Mouse (Mus musculus) heart, adult 2 months (tissue): ENCODE measurements around the gene Fnip1.

ENCODE experiments used
- CTCF ChIP-seq: fragments of 200-600 bp; IDR thresholded peaks from 2 replicates; pipeline ENCODE4 v1.8.1; 2022; ENCODE audit warnings: antibody characterized with exemption, mild to moderate bottlenecking, moderate library complexity
- EP300 ChIP-seq: fragments of 200-500 bp; IDR thresholded peaks from 2 replicates; pipeline ENCODE4 v1.6.1; 2011; ENCODE audit warnings: low read depth, low read length, control low read depth; ENCODE audit not compliant: insufficient read depth

GRCm38 (mm10) chr11:54492559-54492958, 54.6 kb downstream of the Fnip1 start:
- TF ChIP-seq EP300, result no peak
- no peak for TF ChIP-seq CTCF
